Mouse (Mus musculus) c-Kit-positive CD71-positive TER-119-positive erythroid progenitor cells, embryonic 14.5 days (primary cell): ENCODE data around the gene Nsun2.
"Not testable (repeated sequence)": the region's sequence is repeated elsewhere in the genome, so short reads cannot be mapped to it uniquely, and the experiment has no call there.

Experiments
- DNase-seq: peaks from one replicate; pipeline ENCODE4 v3.0.0-alpha.2; 2013; ENCODE audit warnings: low spot score

The Nsun2 gene

GRCm38 (mm10) chr13:69592226-69592625 is 58.7 kb downstream of the Nsun2 start:
- DNase-seq = no peak

- DNase-seq = no peak
Observed at GRCm38 (mm10) chr13:69593453-69593852, 59.9 kb downstream of the Nsun2 start.

DNA sequence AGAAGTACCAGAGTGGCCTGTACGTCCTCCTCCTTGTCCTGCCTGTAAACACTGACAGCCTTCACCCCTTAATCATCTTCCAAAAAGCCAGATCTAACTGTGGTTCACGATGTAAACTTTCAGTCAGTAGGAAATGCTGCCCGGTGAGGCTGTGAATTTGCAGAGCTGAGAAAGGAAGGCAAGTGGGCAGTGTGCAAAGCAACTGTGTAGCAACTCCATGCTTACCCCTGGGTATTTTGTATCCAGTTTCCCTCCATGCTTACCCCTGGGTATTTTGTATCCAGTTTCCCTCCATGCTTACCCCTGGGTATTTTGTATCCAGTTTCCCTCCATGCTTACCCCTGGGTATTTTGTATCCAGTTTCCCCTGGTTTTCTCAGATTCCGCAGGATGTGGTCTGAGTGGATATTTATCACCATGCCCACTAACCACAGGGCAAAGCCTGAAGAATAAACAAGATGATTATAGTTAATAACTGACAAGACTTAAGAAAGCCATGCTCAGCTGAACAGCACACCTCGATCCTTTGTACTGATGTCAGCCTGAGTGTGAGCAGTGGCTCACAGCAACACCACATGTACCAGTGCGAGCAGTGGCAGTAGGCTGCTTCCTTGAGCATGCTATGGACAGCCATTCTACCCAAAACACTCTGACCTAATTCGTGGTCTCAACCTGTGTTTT is 61.2 kb downstream of the Nsun2 start:
- DNase-seq = no peak

GRCm38 (mm10) chr13:69595911-69596310 is 62.4 kb downstream of the Nsun2 start:
- no peak for DNase-seq

DNA sequence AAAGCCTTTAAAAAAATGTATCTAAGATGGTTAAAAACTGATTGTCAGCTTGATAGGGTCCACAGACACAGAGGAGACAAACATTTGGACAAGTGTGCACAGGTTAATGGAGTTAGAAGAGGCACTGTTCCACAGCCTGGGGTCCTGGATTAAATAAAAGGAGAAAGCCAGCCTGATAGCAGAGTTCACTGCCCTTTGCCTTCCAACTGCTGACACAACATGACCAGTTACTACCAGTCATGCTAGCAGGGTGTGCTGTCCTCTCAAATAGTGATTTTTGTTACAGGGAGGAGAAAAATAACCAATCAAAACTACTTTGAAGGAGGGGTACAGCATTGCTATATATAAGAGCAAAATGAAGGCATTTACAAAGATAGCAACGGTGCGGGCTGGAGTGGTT is 63.0 kb downstream of the Nsun2 start:
- no peak for DNase-seq

DNA sequence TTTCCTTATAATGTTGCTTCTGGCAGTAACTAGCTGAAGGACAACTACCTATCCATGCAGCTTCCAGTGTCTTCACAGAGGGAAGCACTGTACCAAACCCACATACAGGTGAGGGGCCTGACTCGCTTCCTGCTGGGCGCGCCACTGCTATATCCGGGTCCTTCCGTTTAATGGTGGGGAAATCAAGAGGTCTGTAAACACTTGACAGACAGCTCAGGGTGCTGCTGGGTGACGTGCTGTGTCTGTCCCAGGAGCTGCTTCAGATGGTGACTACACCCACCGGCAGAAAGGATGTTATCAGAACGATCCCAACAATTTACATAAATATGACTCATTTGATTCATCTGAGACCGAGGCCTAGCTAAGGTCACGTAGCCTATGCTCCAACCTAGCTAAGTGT is 65.3 kb downstream of the Nsun2 start:
- no peak for DNase-seq

- DNase-seq = not testable (repeated sequence)
Observed at GRCm38 (mm10) chr13:69600863-69601262, 67.3 kb downstream of the Nsun2 start.

- no peak for DNase-seq
Observed at GRCm38 (mm10) chr13:69601321-69601720, 67.8 kb downstream of the Nsun2 start.

GRCm38 (mm10) chr13:69604670-69605069 is 71.1 kb downstream of the Nsun2 start:
- no peak for DNase-seq

GRCm38 (mm10) chr13:69608734-69609133 is 75.2 kb downstream of the Nsun2 start:
- no peak for DNase-seq

DNA sequence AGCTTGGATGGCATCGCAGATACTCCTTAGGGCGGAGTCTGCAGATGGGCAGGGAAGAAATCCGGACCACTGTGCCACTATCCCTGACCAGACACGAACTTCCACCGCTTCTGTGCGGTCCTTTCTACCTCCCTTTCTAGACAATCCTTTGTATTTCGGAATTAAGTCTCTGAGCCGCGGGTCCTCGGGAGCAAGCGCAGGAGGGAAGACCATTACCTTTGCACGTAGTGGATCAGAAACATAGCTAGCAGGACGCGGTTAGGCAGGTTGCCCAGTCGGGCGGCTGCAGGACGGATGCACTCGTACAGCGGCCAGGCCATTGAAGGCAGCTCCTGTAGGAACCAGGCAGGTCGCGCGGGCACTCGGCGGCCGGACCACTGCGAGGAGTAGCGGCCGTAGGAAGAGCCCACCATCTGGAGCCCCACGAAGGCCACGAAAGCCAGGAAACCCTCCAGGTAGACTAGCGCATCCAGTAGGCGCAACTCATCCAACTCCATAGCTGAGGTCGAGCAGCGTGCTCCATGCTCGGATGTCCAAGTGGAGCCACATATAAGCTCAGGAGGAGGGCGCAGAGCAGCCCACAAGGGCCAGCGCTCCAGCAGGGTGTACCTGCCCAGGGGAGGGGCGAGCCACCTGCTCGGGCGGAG is 77.3 kb downstream of the Nsun2 start:
- no peak for DNase-seq

- peak; percentile 98 for DNase-seq
Observed at GRCm38 (mm10) chr13:69611398-69612174, 78.0 kb downstream of the Nsun2 start, which contains the start of gene Srd5a1. Gene Srd5a1, minus strand, starts transcription at chr13:69611442.

DNA sequence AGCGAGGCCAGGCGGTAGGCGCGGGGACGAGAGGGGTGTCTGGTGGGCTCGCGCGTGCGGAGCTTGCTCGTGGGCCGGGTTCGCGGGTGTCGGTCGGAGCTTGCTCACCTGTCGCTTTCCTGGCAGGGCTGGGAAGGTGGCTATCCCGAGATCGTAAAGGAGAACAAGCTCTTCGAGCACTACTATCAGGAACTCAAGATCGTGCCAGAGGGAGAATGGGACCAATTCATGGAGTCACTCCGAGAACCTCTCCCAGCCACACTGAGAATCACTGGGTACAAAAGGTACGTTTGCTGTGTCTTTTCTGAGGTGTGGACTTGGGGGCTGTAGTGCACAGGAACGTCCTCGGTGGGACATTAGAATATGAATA is 78.6 kb downstream of the Nsun2 start:
- DNase-seq = peak; percentile 14

- no peak for DNase-seq
Observed at GRCm38 (mm10) chr13:69616716-69617115, 83.2 kb downstream of the Nsun2 start.

- DNase-seq = no peak
Observed at GRCm38 (mm10) chr13:69623843-69624242, 90.3 kb downstream of the Nsun2 start.

DNA sequence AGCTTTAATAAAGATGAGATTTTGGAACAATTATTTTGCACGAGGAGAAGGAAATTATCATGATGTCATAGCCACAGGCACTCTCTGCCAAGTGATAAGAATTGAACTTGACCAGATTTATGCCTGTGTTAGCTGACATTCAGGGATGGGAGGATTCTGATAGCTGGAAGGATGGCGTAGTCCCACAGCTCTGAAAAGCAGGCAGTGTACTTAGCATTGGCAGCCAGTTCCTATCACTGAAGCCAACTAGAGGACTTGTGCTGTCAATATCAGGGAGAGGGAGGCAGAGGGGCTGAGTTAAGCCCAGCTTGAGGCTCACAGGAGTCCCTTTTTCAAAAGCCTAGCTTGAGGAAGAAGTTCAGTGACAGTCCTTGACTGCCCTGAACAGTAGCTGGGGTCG is 91.0 kb downstream of the Nsun2 start:
- DNase-seq = no peak

DNA sequence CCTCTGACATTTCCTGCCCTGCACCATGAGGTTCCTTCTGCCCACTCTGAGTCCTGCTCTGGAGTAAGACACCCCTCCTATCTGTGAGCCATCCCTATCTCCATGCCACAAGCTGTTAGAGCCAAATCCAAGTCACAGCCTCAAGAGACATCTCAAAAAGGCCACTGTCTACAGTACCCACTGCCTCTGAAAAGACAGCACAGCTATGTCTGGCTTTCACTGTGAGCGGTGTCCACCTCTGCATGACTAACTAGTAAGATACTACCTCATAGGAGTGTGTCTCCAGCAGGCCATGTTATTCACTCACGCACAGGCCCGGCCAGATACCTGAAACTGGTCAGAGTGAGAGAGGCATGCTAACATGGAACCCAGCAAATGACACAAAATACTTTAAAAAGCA is 94.4 kb downstream of the Nsun2 start:
- DNase-seq = no peak

- no peak for DNase-seq
Observed at GRCm38 (mm10) chr13:69630576-69630975, 97.0 kb downstream of the Nsun2 start.

- no peak for DNase-seq
Observed at GRCm38 (mm10) chr13:69631111-69631510, 97.6 kb downstream of the Nsun2 start.

GRCm38 (mm10) chr13:69631659-69632058 is 98.1 kb downstream of the Nsun2 start:
- DNase-seq = no peak

DNA sequence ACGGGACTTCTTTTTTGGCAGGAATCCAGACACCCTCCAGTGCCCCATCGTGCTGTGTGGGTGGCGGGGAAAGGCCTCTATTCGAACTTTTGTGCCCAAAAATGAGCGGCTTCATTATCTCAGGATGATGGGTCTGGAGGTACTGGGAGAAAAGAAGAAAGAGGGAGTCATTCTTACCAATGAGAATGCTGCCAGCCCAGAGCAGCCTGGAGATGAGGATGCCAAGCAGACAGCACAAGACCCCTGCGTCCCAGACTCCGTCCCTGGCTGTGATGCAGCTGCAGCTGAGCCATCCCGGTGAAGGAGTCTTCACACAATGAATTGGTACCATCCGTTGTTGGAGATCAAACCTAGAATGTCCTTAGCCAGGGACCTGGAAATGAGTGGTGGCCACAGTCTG is 100.0 kb downstream of the Nsun2 start:
- no peak for DNase-seq

- no peak for DNase-seq
Observed at GRCm38 (mm10) chr13:69633988-69634387, 100.4 kb downstream of the Nsun2 start.

DNA sequence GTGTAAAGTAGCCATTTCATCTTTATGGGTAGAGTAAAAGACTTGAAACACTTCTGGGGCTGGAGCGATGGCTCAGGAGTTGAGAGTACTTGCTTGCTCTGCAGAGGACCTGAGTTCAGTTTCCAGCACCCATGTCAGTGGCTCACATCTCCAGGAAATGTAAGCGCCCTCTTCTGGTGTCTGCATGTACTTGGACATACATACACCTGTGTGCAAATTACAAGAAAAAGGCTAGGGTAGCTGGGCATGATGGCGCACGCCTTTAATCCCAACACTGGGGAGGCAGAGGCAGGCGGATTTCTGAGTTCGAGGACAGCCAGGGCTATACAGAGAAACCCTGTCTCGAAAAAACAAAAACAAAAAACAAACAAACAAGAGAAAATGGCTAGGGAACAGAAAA is 102.3 kb downstream of the Nsun2 start:
- not testable (repeated sequence) for DNase-seq
